Mouse (Mus musculus): Measurements from ENCODE around the gene Dbndd2.

DNA sequence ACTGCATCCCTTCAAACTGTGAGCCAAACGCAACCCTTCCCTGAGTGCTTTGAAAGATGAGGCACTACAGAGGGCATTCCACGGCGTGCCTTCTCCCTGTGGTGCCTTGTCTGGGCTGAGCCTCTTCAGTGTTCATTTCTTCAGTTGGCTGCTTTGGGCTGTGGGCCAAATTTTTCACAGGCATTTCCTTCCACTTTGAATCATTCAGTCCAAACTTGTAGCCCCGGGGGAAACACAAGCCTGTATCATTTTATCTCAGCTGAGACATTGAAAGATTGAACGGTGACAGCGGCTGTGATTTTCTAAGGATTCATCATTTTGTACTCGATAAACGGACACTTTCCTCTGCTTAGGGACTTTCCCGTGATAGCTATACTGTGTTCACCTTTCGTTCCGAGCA is 30.7 kb downstream of the Dbndd2 start:
- TF ChIP-seq CTCF (IDR thresholded peaks at IDR 0.05; ENCODE audit: low read depth) (no peak), EP300 (IDR thresholded peaks at IDR 0.05; ENCODE audit: low read depth) (no peak)
